ENCODE assay signal across 8 mouse cellular contexts in the genomic region with DNA sequence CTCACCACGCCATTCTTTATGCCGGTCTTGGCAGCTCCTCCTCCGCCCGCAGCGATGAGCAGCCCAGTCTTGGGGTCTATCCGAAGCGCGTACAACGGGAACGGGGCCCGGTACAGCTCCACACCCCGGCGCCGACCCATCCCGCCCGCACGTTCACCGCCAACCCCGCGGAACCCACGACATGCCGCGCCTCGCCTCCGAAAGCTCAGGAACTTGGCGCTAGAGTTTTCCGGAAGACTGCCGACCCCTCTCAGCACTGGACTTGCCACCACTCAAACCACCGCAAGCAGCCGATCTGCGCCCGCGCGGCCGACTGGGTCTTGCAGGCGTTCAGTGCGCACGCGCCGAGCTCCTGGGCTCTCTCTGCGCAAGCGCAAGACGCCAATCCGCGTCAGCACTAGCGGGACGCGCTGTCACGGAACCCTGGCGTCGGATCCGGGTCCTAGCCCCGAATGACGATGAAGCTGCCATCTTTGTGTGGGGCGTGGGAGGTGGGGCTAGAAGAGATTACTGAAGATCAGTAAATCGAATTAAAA. TPM values are rescaled to one million over a fixed set of nuclear protein-coding genes. Genes with fewer than 3 reads are reported as not detected.
DNase-seq lines count a peak whose midpoint lies in the region; ATAC-seq and TF ChIP-seq lines count a peak whose summit lies in the region.

A gene (minus strand): TSS at position 396 of the 536 bp plus-strand sequence.

- peak within 1 kb of the TSS; percentile 85 for H3K4me3 ChIP-seq in embryonic facial prominence, embryonic 14.5 days (ENCODE audit: low read depth, low read length)
- peak within 1 kb of the TSS; percentile 88 for H3K4me3 ChIP-seq in limb, embryonic 14.5 days (replicated peaks; ENCODE audit: low read length)
- peak within 1 kb of the TSS; percentile 84 for H3K4me3 ChIP-seq in midbrain, postnatal 0 days (ENCODE audit: low read depth, low read length)

- DNase-seq in 3T3-L1 (ENCODE audit: low read depth, low spot score) = peak; percentile 99
- DNase-seq in adrenal gland, postnatal 4 days (ENCODE audit: low spot score in 2 of 2) = peak; percentile 96 to 97
- peak; percentile 99 for DNase-seq in embryonic facial prominence, embryonic 14.5 days (ENCODE audit: low spot score)
- peak; percentile 98 for DNase-seq in heart, adult 8-10 months (ENCODE audit: low spot score)
- DNase-seq in kidney, adult 9 months = peak; percentile 99
- DNase-seq in limb, embryonic 14.5 days (ENCODE audit: low spot score) = peak; percentile 96
- peak; percentile 98 for DNase-seq in midbrain, postnatal 0 days (ENCODE audit: low spot score)
- DNase-seq in spleen, postnatal 14 days (ENCODE audit: low spot score in 2 of 2) = peak; percentile 96 to 98

- TF ChIP-seq POLR2A in limb, embryonic 14.5 days (IDR thresholded peaks at IDR 0.05; ENCODE audit: borderline replicate concordance, extremely low read depth, insufficient read depth, insufficient read length) = 0 out of 2 replicates have a peak, but pooled peaks have one; percentile 54

- peak; percentile 95 for ATAC-seq in embryonic facial prominence, embryonic 14.5 days (ENCODE audit: low read depth)
- peak; percentile 96 for ATAC-seq in limb, embryonic 14.5 days (ENCODE audit: low FRiP score, low read depth)
- peak; percentile 96 for ATAC-seq in midbrain, postnatal 0 days (ENCODE audit: low FRiP score)

- H3K36me3 ChIP-seq in embryonic facial prominence, embryonic 14.5 days (ENCODE audit: control insufficient read depth, insufficient read depth, low read length) = peaks cover 22% of the 10 kb centered on the region
- H3K36me3 ChIP-seq in limb, embryonic 14.5 days (ENCODE audit: control insufficient read depth, insufficient read depth, low read length) = peaks cover 29% of the 10 kb centered on the region
- H3K36me3 ChIP-seq in midbrain, postnatal 0 days (ENCODE audit: insufficient read depth, low read length) = peaks cover 22% of the 10 kb centered on the region

- peaks cover 14% of the 10 kb centered on the region for H3K4me1 ChIP-seq in embryonic facial prominence, embryonic 14.5 days (ENCODE audit: control insufficient read depth, insufficient read depth, low read length)
- H3K4me1 ChIP-seq in limb, embryonic 14.5 days (ENCODE audit: control insufficient read depth, insufficient read depth, low read length) = peaks cover 19% of the 10 kb centered on the region
- H3K4me1 ChIP-seq in midbrain, postnatal 0 days (ENCODE audit: insufficient read depth, low read length) = peaks cover 17% of the 10 kb centered on the region; the same call in 1 of the 2 replicates

- WGBS in embryonic facial prominence, embryonic 14.5 days = under 1% methylated on average over 54 of the region's 56 CpGs
- WGBS in limb, embryonic 14.5 days = 3% methylated on average over 53 of the region's 56 CpGs
- WGBS in midbrain, postnatal 0 days = under 1% methylated on average over 56 of the region's 56 CpGs

- H3K9ac ChIP-seq in embryonic facial prominence, embryonic 14.5 days (ENCODE audit: low read depth, low read length) = peak within 1 kb of the TSS; percentile 87
- H3K9ac ChIP-seq in limb, embryonic 14.5 days (ENCODE audit: low read depth, low read length, severe bottlenecking) = peak within 1 kb of the TSS; percentile 87
- peak within 1 kb of the TSS; percentile 89 for H3K9ac ChIP-seq in midbrain, postnatal 0 days (replicated peaks; ENCODE audit: low read length, poor library complexity, severe bottlenecking)

- H3K9me3 ChIP-seq in embryonic facial prominence, embryonic 14.5 days (ENCODE audit: control insufficient read depth, low read length) = no peaks in the 10 kb centered on the region
- no peaks in the 10 kb centered on the region for H3K9me3 ChIP-seq in limb, embryonic 14.5 days (ENCODE audit: control insufficient read depth, low read length)
- H3K9me3 ChIP-seq in midbrain, postnatal 0 days (ENCODE audit: low read length) = no peaks in the 10 kb centered on the region

- peak within 1 kb of the TSS; percentile 79 for H3K4me2 ChIP-seq in embryonic facial prominence, embryonic 14.5 days (ENCODE audit: low read depth, low read length)
- peak within 1 kb of the TSS; percentile 86 for H3K4me2 ChIP-seq in limb, embryonic 14.5 days (replicated peaks; ENCODE audit: low read depth, low read length, severe bottlenecking)
- H3K4me2 ChIP-seq in midbrain, postnatal 0 days (ENCODE audit: low read depth, low read length, poor library complexity, severe bottlenecking) = peak within 1 kb of the TSS; percentile 82

- peak; percentile 39 for TF ChIP-seq CTCF in midbrain, postnatal 0 days (IDR thresholded peaks at IDR 0.05)

- H3K27ac ChIP-seq in embryonic facial prominence, embryonic 14.5 days (replicated peaks; ENCODE audit: low read depth, low read length) = peak within 1 kb of the TSS; percentile 84
- H3K27ac ChIP-seq in limb, embryonic 14.5 days (replicated peaks; ENCODE audit: low read depth, low read length) = peak within 1 kb of the TSS; percentile 83
- peak within 1 kb of the TSS; percentile 89 for H3K27ac ChIP-seq in midbrain, postnatal 0 days (ENCODE audit: low read depth, low read length)

- no peaks in the 10 kb centered on the region for H3K27me3 ChIP-seq in embryonic facial prominence, embryonic 14.5 days (replicated peaks; ENCODE audit: control insufficient read depth, insufficient read depth, low read length)
- no peaks in the 10 kb centered on the region for H3K27me3 ChIP-seq in limb, embryonic 14.5 days (ENCODE audit: control insufficient read depth, insufficient read depth, low read length)
- H3K27me3 ChIP-seq in midbrain, postnatal 0 days (ENCODE audit: insufficient read depth, low read length) = no peaks in the 10 kb centered on the region; the same call in 1 of the 2 replicates

RNA-seq across cellular contexts. Expression of the gene that starts here (rescaled TPM):
- total RNA-seq in adrenal gland, postnatal 4 days (2021) = 100 to 1,000 TPM; 131 to 135 TPM
- 85.3 and 91.2 TPM in 2 replicates for polyA plus RNA-seq in embryonic facial prominence, embryonic 14.5 days (2014; fragmentation: Nextera tagmentation; extraction: Ambion mirVana)
- 10 to 100 TPM; 82.1 to 97.6 (median 89.6) TPM for total RNA-seq in heart, adult 8-10 months (2022)
- 259 and 349 TPM in 2 replicates for polyA plus RNA-seq in limb, embryonic 14.5 days (2012; rRNA removed)
- 91.1 and 98.9 TPM in 2 replicates for polyA plus RNA-seq in limb, embryonic 14.5 days (2014; fragmentation: Nextera tagmentation; extraction: Ambion mirVana)
- 37.6 and 37.7 TPM in 2 replicates for total RNA-seq in midbrain, postnatal 0 days (2014; rRNA removed)
- 89.6 and 101 TPM in 2 replicates for polyA plus RNA-seq in midbrain, postnatal 0 days (2015; fragmentation: Nextera tagmentation; extraction: Ambion mirVana)

Comparison
In these comparisons a context has a peak if more than half of its experiments do, and no peak if none do; other contexts are left out.
1. Peak in every context shown above with its lines: DNase-seq, ATAC-seq, H3K4me3 ChIP-seq and H3K27ac ChIP-seq.